Mouse (Mus musculus): ENCODE measurements around the gene Arhgdib. TPM values are rescaled to one million over a fixed set of nuclear protein-coding genes. Genes with fewer than 3 reads are reported as not detected.

Gene Arhgdib
- 103 and 152 TPM in 2 replicates for polyA plus RNA-seq (2015; fragmentation: Nextera tagmentation; extraction: Ambion mirVana)

GRCm38 (mm10) chr6:136941051-136942021 is at the start of gene Arhgdib:
TSS of gene Arhgdib (minus strand) at chr6:136941899.
- Histone ChIP-seq H3K36me3 (ENCODE audit: control insufficient read depth, insufficient read depth) (no peaks in the 10 kb centered on the region), H3K9me3 (replicated peaks; ENCODE audit: control insufficient read depth, low read length) (no peaks in the 10 kb centered on the region), H3K9ac (ENCODE audit: low read length) (peak within 1 kb of the TSS; percentile 70), H3K4me1 (ENCODE audit: control insufficient read depth, insufficient read depth, low read length) (peaks cover 24% of the 10 kb centered on the region), H3K4me3 (ENCODE audit: low read length) (peak within 1 kb of the TSS; percentile 39), H3K27me3 (ENCODE audit: control insufficient read depth, insufficient read depth, low read length) (no peaks in the 10 kb centered on the region), H3K27ac (ENCODE audit: low read length) (peak within 1 kb of the TSS; percentile 92), H3K4me2 (ENCODE audit: low read depth, low read length) (peak within 1 kb of the TSS; percentile 60)
- WGBS: 17% methylated on average over 12 of the region's 12 CpGs
- peak; percentile 70 for ATAC-seq (replicated peaks; ENCODE audit: extremely low read depth, insufficient read depth, low FRiP score)

- ATAC-seq (replicated peaks; ENCODE audit: extremely low read depth, insufficient read depth, low FRiP score): no peak
- Histone ChIP-seq H3K4me2 (ENCODE audit: low read depth, low read length) (no peak overlapping the region), H3K27ac (ENCODE audit: low read length) (no peak overlapping the region), H3K4me1 (ENCODE audit: control insufficient read depth, insufficient read depth, low read length) (no peaks in the 10 kb centered on the region), H3K9me3 (replicated peaks; ENCODE audit: control insufficient read depth, low read length) (no peaks in the 10 kb centered on the region), H3K36me3 (ENCODE audit: control insufficient read depth, insufficient read depth) (no peaks in the 10 kb centered on the region), H3K27me3 (ENCODE audit: control insufficient read depth, insufficient read depth, low read length) (no peaks in the 10 kb centered on the region), H3K4me3 (ENCODE audit: low read length) (no peak overlapping the region), H3K9ac (ENCODE audit: low read length) (no peak overlapping the region)
- WGBS: 46% methylated on average over 8 of the region's 8 CpGs
Observed at GRCm38 (mm10) chr6:136990557-136990956, 48.9 kb upstream of the Arhgdib start.

- H3K27ac ChIP-seq (ENCODE audit: low read length): no peak overlapping the region
- H3K4me1 ChIP-seq (ENCODE audit: control insufficient read depth, insufficient read depth, low read length): no peaks in the 10 kb centered on the region
- WGBS: 32% methylated on average over 11 of the region's 11 CpGs
- H3K27me3 ChIP-seq (ENCODE audit: control insufficient read depth, insufficient read depth, low read length): no peaks in the 10 kb centered on the region
- no peaks in the 10 kb centered on the region for H3K9me3 ChIP-seq (replicated peaks; ENCODE audit: control insufficient read depth, low read length)
- H3K4me3 ChIP-seq (ENCODE audit: low read length): peak overlapping the region; percentile 20
- no peaks in the 10 kb centered on the region for H3K36me3 ChIP-seq (ENCODE audit: control insufficient read depth, insufficient read depth)
- peak overlapping the region; percentile 19; the same call in 1 of the 2 replicates for H3K4me2 ChIP-seq (ENCODE audit: low read depth, low read length)
- H3K9ac ChIP-seq (ENCODE audit: low read length): no peak overlapping the region
- ATAC-seq (replicated peaks; ENCODE audit: extremely low read depth, insufficient read depth, low FRiP score): no peak
Observed at GRCm38 (mm10) chr6:136989824-136990497, 48.3 kb upstream of the Arhgdib start.

- Histone ChIP-seq H3K4me1 (ENCODE audit: control insufficient read depth, insufficient read depth, low read length) (no peaks in the 10 kb centered on the region), H3K27me3 (ENCODE audit: control insufficient read depth, insufficient read depth, low read length) (no peaks in the 10 kb centered on the region), H3K9me3 (replicated peaks; ENCODE audit: control insufficient read depth, low read length) (no peaks in the 10 kb centered on the region), H3K4me3 (ENCODE audit: low read length) (no peak overlapping the region), H3K27ac (ENCODE audit: low read length) (no peak overlapping the region), H3K36me3 (ENCODE audit: control insufficient read depth, insufficient read depth) (no peaks in the 10 kb centered on the region), H3K4me2 (ENCODE audit: low read depth, low read length) (no peak overlapping the region), H3K9ac (ENCODE audit: low read length) (no peak overlapping the region)
- no peak for ATAC-seq (replicated peaks; ENCODE audit: extremely low read depth, insufficient read depth, low FRiP score)
- 82% methylated on average over 7 of the region's 7 CpGs for WGBS
Observed at GRCm38 (mm10) chr6:136988536-136989060, 46.9 kb upstream of the Arhgdib start.

- Histone ChIP-seq H3K9me3 (replicated peaks; ENCODE audit: control insufficient read depth, low read length) (no peaks in the 10 kb centered on the region), H3K4me2 (ENCODE audit: low read depth, low read length) (no peak overlapping the region), H3K9ac (ENCODE audit: low read length) (no peak overlapping the region), H3K36me3 (ENCODE audit: control insufficient read depth, insufficient read depth) (no peaks in the 10 kb centered on the region), H3K27me3 (ENCODE audit: control insufficient read depth, insufficient read depth, low read length) (no peaks in the 10 kb centered on the region), H3K4me1 (ENCODE audit: control insufficient read depth, insufficient read depth, low read length) (no peaks in the 10 kb centered on the region), H3K27ac (ENCODE audit: low read length) (no peak overlapping the region), H3K4me3 (ENCODE audit: low read length) (no peak overlapping the region)
- no peak for ATAC-seq (replicated peaks; ENCODE audit: extremely low read depth, insufficient read depth, low FRiP score)
- WGBS: 62% methylated on average over 11 of the region's 11 CpGs
Observed at GRCm38 (mm10) chr6:136986718-136987117, 45.0 kb upstream of the Arhgdib start.

- 42% methylated on average over 13 of the region's 13 CpGs for WGBS
- H3K4me1 ChIP-seq (ENCODE audit: control insufficient read depth, insufficient read depth, low read length): no peaks in the 10 kb centered on the region
- no peak for ATAC-seq (replicated peaks; ENCODE audit: extremely low read depth, insufficient read depth, low FRiP score)
Observed at GRCm38 (mm10) chr6:136986019-136986418, 44.3 kb upstream of the Arhgdib start.

GRCm38 (mm10) chr6:136983201-136983600 is 41.5 kb upstream of the Arhgdib start:
- WGBS: 75% methylated on average over 7 of the region's 7 CpGs
- no peaks in the 10 kb centered on the region for H3K27me3 ChIP-seq (ENCODE audit: control insufficient read depth, insufficient read depth, low read length)
- no peaks in the 10 kb centered on the region for H3K36me3 ChIP-seq (ENCODE audit: control insufficient read depth, insufficient read depth)
- no peak for ATAC-seq (replicated peaks; ENCODE audit: extremely low read depth, insufficient read depth, low FRiP score)
- H3K9ac ChIP-seq (ENCODE audit: low read length): no peak overlapping the region
- H3K4me1 ChIP-seq (ENCODE audit: control insufficient read depth, insufficient read depth, low read length): peaks cover 6% of the 10 kb centered on the region
- no peak overlapping the region for H3K4me2 ChIP-seq (ENCODE audit: low read depth, low read length)
- H3K9me3 ChIP-seq (replicated peaks; ENCODE audit: control insufficient read depth, low read length): no peaks in the 10 kb centered on the region
- no peak overlapping the region for H3K27ac ChIP-seq (ENCODE audit: low read length)
- no peak overlapping the region for H3K4me3 ChIP-seq (ENCODE audit: low read length)

More at GRCm38 (mm10) chr6:136986019-136986418, 44.3 kb upstream of the Arhgdib start:
- no peaks in the 10 kb centered on the region for H3K27me3 ChIP-seq (ENCODE audit: control insufficient read depth, insufficient read depth, low read length)
- no peak overlapping the region for H3K4me3 ChIP-seq (ENCODE audit: low read length)
- no peaks in the 10 kb centered on the region for H3K36me3 ChIP-seq (ENCODE audit: control insufficient read depth, insufficient read depth)
- no peaks in the 10 kb centered on the region for H3K9me3 ChIP-seq (replicated peaks; ENCODE audit: control insufficient read depth, low read length)
- H3K4me2 ChIP-seq (ENCODE audit: low read depth, low read length): no peak overlapping the region
- H3K9ac ChIP-seq (ENCODE audit: low read length): no peak overlapping the region
- H3K27ac ChIP-seq (ENCODE audit: low read length): no peak overlapping the region

- Histone ChIP-seq H3K9me3 (replicated peaks; ENCODE audit: control insufficient read depth, low read length) (no peaks in the 10 kb centered on the region), H3K36me3 (ENCODE audit: control insufficient read depth, insufficient read depth) (no peaks in the 10 kb centered on the region), H3K9ac (ENCODE audit: low read length) (no peak overlapping the region), H3K27ac (ENCODE audit: low read length) (no peak overlapping the region), H3K4me2 (ENCODE audit: low read depth, low read length) (no peak overlapping the region), H3K27me3 (ENCODE audit: control insufficient read depth, insufficient read depth, low read length) (no peaks in the 10 kb centered on the region), H3K4me1 (ENCODE audit: control insufficient read depth, insufficient read depth, low read length) (peaks cover 6% of the 10 kb centered on the region), H3K4me3 (ENCODE audit: low read length) (no peak overlapping the region)
- ATAC-seq (replicated peaks; ENCODE audit: extremely low read depth, insufficient read depth, low FRiP score): no peak
- 69% methylated on average over 6 of the region's 6 CpGs for whole genome bisulfite sequencing
Observed at GRCm38 (mm10) chr6:136982581-136982980, 40.9 kb upstream of the Arhgdib start.

Data from heart, embryonic 16.5 days (tissue).